Mouse (Mus musculus) olfactory bulb, adult 2 months (tissue): ENCODE data around the gene Snip1.

ENCODE experiments used
- CTCF ChIP-seq: fragments of 200-500 bp; IDR thresholded peaks from 2 replicates; pipeline ENCODE4 v1.5.1; 2012; ENCODE audit warnings: low read depth, mild to moderate bottlenecking, low read length, moderate library complexity; ENCODE audit not compliant: insufficient read depth
- POLR2A ChIP-seq: fragments of 200-500 bp; IDR thresholded peaks from 2 replicates; pipeline ENCODE4 v1.6.1; 2012; ENCODE audit warnings: mild to moderate bottlenecking, low read depth, low read length, moderate library complexity; ENCODE audit not compliant: insufficient read depth

DNA sequence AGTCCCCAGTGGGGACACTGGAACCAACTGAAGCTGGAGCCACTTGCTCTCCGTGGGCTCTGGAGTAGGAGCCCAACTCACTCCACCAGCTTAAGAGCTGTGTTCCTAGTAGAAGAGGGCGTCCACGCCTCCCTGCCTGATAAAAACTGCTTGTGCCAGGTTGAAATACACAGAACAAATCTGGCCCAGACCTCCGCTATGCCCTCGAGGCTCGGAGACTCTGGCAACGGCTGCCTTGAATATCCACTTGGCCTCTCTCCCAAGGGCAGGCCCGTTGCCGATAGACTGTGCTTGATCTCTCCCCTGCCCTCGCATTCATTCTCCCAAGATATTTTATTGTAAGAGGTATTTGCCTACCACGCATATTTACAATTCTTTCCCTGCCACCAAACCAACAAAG, 49.0 kb upstream of the Snip1 start:
- TF ChIP-seq POLR2A (no peak), CTCF (no peak)
